Mouse (Mus musculus): ENCODE results near the gene Lipf.

GRCm38 (mm10) chr19:33983043-33983442 lies 22.1 kb downstream of the Lipf start:
- TF ChIP-seq GATA1 (IDR thresholded peaks at IDR 0.05; ENCODE audit: borderline replicate concordance, low read length) (no peak), FLI1 (IDR thresholded peaks at IDR 0.05; ENCODE audit: low read length) (no peak)
